Mouse (Mus musculus) intestine, embryonic 14.5 days (tissue): ENCODE measurements around the gene Nup153. TPM values are rescaled to one million over a fixed set of nuclear protein-coding genes. Genes with fewer than 3 reads are reported as not detected.

Experiments
- ATAC-seq: fragments of 200-750 bp; cut with Nextera tagmentation; replicated peaks from 2 replicates; pipeline ENCODE4 v1.8.0; 2017; ENCODE audit warnings: low read depth, moderate number of reproducible peaks, moderate TSS enrichment, moderate library complexity; ENCODE audit not compliant: low FRiP score, low TSS enrichment
- DNase-seq: peaks from one replicate; pipeline ENCODE4 v3.0.0-alpha.2; 2018; ENCODE audit warnings: low spot score
- H3K27ac ChIP-seq: fragments of 300-500 bp; sonication (generic); 2 replicates; pipeline ENCODE4 v1.5.1; 2014; ENCODE audit warnings: low read depth, mild to moderate bottlenecking, control low read depth
- H3K27me3 ChIP-seq: fragments of 300-500 bp; sonication (generic); replicated peaks from 2 replicates; pipeline ENCODE4 v1.6.1; 2014; ENCODE audit warnings: low read length, control low read depth; ENCODE audit not compliant: control insufficient read depth, insufficient read depth
- H3K36me3 ChIP-seq: fragments of 300-500 bp; sonication (generic); 2 replicates; pipeline ENCODE4 v1.6.1; 2014; ENCODE audit warnings: low read length, control low read depth; ENCODE audit not compliant: control insufficient read depth, insufficient read depth
- H3K4me1 ChIP-seq: fragments of 300-500 bp; sonication (generic); replicated peaks from 2 replicates; pipeline ENCODE4 v1.6.1; 2014; ENCODE audit warnings: low read length, control low read depth, mixed read lengths; ENCODE audit not compliant: control insufficient read depth, insufficient read depth
- H3K4me2 ChIP-seq: fragments of 300-500 bp; sonication (generic); 2 replicates; pipeline ENCODE4 v1.6.1; 2014; ENCODE audit warnings: low read length
- H3K4me3 ChIP-seq: fragments of 300-500 bp; sonication (generic); 2 replicates; pipeline ENCODE4 v1.5.1; 2014; ENCODE audit warnings: low read depth, low read length, control low read depth, mixed read lengths
- H3K9ac ChIP-seq: fragments of 300-500 bp; sonication (generic); 2 replicates; pipeline ENCODE4 v1.6.1; 2014; ENCODE audit warnings: mild to moderate bottlenecking, low read length
- H3K9me3 ChIP-seq: fragments of 300-500 bp; sonication (generic); 2 replicates; pipeline ENCODE4 v1.6.1; 2016; ENCODE audit warnings: low read length, control low read depth; ENCODE audit not compliant: control insufficient read depth
- WGBS: fragments of 180-500 bp; shearing (Covaris S2); extraction: QIAGEN DNeasy Blood & Tissue Kit; methylation state at CpG from one replicate; pipeline ENCODE4 v1.1.7; 2014; 5-methylcytosine and 5-hydroxymethylcytosine counted together
- polyA plus RNA-seq: library from polyadenylated mRNA; unstranded; fragments of >200 nt; fragmentation: Nextera tagmentation; extraction: Ambion mirVana; gene quantifications from 2 replicates; pipeline ENCODE4 v1.2.1, GENCODE M21; 2014

The Nup153 gene
- polyA plus RNA-seq, 1 experiment from 2014 or later: 37.5 TPM

- Histone ChIP-seq H3K4me3 (no peak overlapping the region), H3K4me2 (no peak overlapping the region), H3K27ac (no peak overlapping the region), H3K36me3 (no peaks in the 10 kb centered on the region), H3K9me3 (peaks cover 5% of the 10 kb centered on the region; the same call in 1 of the 2 replicates), H3K27me3 (no peaks in the 10 kb centered on the region), H3K9ac (no peak overlapping the region), H3K4me1 (no peaks in the 10 kb centered on the region)
- ATAC-seq (no peak), DNase-seq (no peak)
- WGBS: 84% methylated on average over 6 of the region's 6 CpGs
These were observed 82.3 kb downstream of the Nup153 start for GRCm38 (mm10) chr13:46645476-46645875.

- H3K4me3 ChIP-seq: no peak overlapping the region
- H3K4me1 ChIP-seq: no peaks in the 10 kb centered on the region
- H3K9me3 ChIP-seq: peaks cover 5% of the 10 kb centered on the region; the same call in 1 of the 2 replicates
- no peaks in the 10 kb centered on the region for H3K36me3 ChIP-seq
- 83% methylated on average over 6 of the region's 6 CpGs for WGBS
- H3K27me3 ChIP-seq: no peaks in the 10 kb centered on the region
- no peak for DNase-seq
- H3K4me2 ChIP-seq: no peak overlapping the region
- no peak overlapping the region for H3K27ac ChIP-seq
- ATAC-seq: no peak
- no peak overlapping the region for H3K9ac ChIP-seq
These were observed 83.6 kb downstream of the Nup153 start for GRCm38 (mm10) chr13:46644175-46644574.

- Histone ChIP-seq H3K9me3 (peaks cover 5% of the 10 kb centered on the region; the same call in 1 of the 2 replicates), H3K27ac (no peak overlapping the region), H3K4me3 (no peak overlapping the region), H3K36me3 (no peaks in the 10 kb centered on the region), H3K27me3 (no peaks in the 10 kb centered on the region), H3K4me1 (no peaks in the 10 kb centered on the region), H3K9ac (no peak overlapping the region), H3K4me2 (no peak overlapping the region)
- DNase-seq (peak; percentile 53), ATAC-seq (no peak)
- 85% methylated on average over 4 of the region's 4 CpGs for WGBS
These were observed 85.4 kb downstream of the Nup153 start for GRCm38 (mm10) chr13:46642318-46642717.

- Histone ChIP-seq H3K27ac (no peak overlapping the region), H3K27me3 (no peaks in the 10 kb centered on the region), H3K9me3 (peaks cover 5% of the 10 kb centered on the region; the same call in 1 of the 2 replicates), H3K4me1 (no peaks in the 10 kb centered on the region), H3K36me3 (no peaks in the 10 kb centered on the region), H3K9ac (no peak overlapping the region), H3K4me2 (no peak overlapping the region), H3K4me3 (no peak overlapping the region)
- ATAC-seq (no peak), DNase-seq (no peak)
- 89% methylated on average over 10 of the region's 10 CpGs for WGBS
These were observed 86.9 kb downstream of the Nup153 start for GRCm38 (mm10) chr13:46640608-46641468.

- Histone ChIP-seq H3K4me3 (no peak overlapping the region), H3K4me2 (no peak overlapping the region), H3K9ac (no peak overlapping the region), H3K27ac (no peak overlapping the region), H3K27me3 (no peaks in the 10 kb centered on the region), H3K9me3 (no peaks in the 10 kb centered on the region), H3K36me3 (no peaks in the 10 kb centered on the region), H3K4me1 (no peaks in the 10 kb centered on the region)
- no peak for ATAC-seq
- WGBS: 50% methylated on average over 6 of the region's 6 CpGs
- DNase-seq: no peak
These were observed 93.6 kb downstream of the Nup153 start for GRCm38 (mm10) chr13:46634133-46634488.

- DNase-seq (no peak), ATAC-seq (no peak)
- 60% methylated on average over 18 of the region's 18 CpGs for WGBS
These were observed 94.2 kb downstream of the Nup153 start for GRCm38 (mm10) chr13:46633320-46634132.

GRCm38 (mm10) chr13:46632796-46633195 lies 94.9 kb downstream of the Nup153 start:
- Histone ChIP-seq H3K27ac (no peak overlapping the region), H3K27me3 (no peaks in the 10 kb centered on the region), H3K9me3 (no peaks in the 10 kb centered on the region), H3K4me1 (no peaks in the 10 kb centered on the region), H3K4me2 (no peak overlapping the region), H3K9ac (no peak overlapping the region), H3K4me3 (no peak overlapping the region), H3K36me3 (no peaks in the 10 kb centered on the region)
- ATAC-seq: no peak
- DNase-seq: no peak
- 37% methylated on average over 4 of the region's 4 CpGs for WGBS

More at GRCm38 (mm10) chr13:46633320-46634132, 94.2 kb downstream of the Nup153 start:
- Histone ChIP-seq H3K27ac (no peak overlapping the region), H3K27me3 (no peaks in the 10 kb centered on the region), H3K4me2 (no peak overlapping the region), H3K36me3 (no peaks in the 10 kb centered on the region), H3K9me3 (no peaks in the 10 kb centered on the region), H3K4me3 (no peak overlapping the region), H3K9ac (no peak overlapping the region), H3K4me1 (no peaks in the 10 kb centered on the region)
